Mouse (Mus musculus): Measurements from ENCODE around the gene Dnajc8.
"Not testable (repeated sequence)": the region's sequence is repeated elsewhere in the genome, so short reads cannot be mapped to it uniquely, and the experiment has no call there.

Dnajc8 gene

DNA sequence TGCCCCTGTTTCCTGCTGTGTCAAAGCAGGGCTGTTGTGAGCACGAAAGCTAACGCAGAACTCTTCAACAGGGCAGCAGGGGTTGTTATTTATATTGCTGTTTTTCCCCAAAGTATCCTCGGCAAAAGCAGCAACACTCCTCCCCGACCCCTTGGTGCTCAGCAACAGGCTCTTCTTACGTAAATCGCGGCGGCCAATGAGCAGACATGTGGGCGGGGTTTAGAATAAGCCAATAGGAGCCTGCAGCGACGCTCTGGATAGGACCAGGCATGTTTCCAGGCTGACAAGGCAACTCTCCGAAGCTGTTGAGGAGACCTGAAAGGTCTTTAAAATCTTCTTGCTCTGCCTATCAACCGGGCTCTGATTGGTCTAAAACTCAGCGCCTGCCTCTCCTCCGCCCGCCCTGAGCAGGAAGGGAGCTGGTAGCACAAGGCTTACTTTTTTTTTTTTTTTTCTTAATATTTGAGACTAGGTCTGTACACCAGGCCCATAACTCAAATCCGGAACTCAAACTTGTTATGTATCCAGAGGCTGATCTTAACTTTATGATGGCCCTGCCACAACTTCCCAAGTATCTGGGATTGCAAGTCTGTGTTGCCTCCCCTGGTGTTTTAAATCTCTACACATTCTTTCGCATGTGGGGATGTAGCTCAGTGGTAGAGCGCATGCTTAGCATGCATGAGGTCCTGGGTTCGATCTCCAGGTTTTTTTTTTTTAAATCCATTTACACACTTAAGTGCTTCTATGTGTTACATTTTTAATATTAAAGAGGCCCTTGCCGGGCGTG is 19.8 kb upstream of the Dnajc8 start:
- peak; percentile 91 for DNase-seq (ENCODE audit: low read depth)

DNA sequence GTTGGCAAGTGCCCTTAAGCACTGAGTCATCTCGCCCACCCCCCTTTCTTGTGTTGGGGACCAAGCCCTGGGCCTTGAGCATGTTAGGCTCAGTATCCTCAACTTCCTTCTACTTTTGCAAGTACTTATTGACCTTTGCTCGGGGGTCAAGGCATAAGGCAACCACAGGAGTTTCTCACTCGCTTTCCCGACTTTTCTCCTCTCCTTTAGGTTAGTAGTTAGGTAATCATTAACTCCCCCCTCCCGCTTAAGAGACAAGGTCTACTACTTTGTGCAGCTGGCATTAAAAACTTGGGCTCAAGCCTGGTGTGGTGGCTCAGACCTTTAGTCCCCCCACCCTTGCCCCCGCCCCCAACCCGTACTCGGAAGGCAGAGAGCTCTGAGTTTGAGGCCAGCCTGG is 17.3 kb upstream of the Dnajc8 start:
- DNase-seq (ENCODE audit: low read depth), result no peak

DNA sequence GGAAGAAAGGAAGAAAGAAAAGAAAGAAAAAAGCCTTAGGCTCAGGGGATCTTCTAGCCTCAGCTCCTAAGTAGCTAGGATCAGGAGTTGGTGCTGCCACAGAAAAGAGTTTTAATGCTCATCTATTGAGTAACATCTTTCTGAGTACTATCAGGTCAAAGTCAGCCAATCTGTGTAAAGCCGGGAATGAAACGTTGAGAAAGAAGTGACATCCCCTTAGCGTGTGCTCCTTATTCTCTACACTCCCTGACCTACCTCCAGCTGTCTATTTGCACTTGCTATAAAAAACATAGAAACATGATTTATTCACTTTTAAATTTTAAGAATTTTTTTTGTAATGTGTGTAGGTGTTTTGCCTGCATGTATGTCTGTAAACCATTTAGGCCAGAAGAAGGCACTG is 16.2 kb upstream of the Dnajc8 start:
- no peak for DNase-seq (ENCODE audit: low read depth)

DNA sequence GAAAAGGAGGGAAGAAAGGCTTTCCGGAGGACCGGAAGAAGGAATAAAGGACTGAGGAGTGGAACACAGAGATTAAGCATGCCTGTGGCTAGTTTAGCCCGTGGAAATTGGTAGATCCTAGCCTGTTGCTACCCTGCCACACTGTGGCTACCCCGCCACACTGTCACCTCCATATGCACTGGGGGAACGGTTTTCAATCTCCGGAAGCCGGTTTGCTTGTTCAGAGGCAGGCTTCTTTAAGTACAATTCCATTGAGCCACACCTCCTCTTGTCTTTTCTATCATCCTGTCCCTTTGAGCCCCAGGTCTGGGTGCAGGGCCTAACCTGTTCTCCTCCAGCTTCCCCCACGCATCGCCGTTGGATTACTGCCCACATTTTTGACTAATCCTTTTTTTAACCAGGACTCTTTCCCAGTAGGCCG is 11.0 kb upstream of the Dnajc8 start:
- DNase-seq (ENCODE audit: low read depth), result no peak

DNA sequence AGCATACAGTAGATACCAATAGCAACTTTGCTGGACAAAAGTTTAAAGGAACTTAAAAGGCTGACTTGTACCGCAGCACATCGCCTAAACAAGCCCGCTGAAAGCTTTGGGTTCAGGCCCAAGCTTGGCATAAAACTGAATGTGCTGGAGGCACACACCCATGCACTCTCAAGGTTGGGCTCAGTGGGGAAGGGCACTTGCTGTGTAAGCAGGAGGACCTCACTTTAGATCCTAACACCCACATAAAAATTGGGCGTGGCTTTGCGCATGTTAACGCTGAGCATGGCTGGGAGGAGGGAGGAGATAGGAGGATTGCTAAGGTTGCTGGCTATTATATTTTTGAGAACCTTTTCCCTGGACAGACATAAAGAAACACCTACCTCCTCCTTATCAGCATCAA is 10.5 kb upstream of the Dnajc8 start:
- no peak for DNase-seq (ENCODE audit: low read depth)

DNA sequence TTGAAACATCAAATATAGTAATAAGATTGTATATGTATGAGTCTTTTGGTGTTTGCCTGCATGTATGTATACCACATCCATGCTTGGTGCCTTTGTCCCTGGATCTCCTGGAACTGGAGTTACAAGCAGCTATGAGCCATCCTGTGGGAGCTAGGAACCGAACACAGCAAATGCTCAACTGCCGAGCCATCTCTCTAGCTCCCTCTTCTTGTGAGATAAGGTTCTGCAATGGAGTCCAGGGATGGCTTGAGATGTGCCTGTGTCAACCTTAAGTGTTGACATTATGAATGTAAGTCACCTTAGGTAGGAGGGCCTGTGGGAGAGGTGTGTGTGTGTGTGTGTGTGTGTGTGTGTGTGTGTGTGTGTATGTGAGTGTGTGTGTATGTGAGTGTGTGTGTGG is 8.7 kb upstream of the Dnajc8 start:
- DNase-seq (ENCODE audit: low read depth), result no peak

DNA sequence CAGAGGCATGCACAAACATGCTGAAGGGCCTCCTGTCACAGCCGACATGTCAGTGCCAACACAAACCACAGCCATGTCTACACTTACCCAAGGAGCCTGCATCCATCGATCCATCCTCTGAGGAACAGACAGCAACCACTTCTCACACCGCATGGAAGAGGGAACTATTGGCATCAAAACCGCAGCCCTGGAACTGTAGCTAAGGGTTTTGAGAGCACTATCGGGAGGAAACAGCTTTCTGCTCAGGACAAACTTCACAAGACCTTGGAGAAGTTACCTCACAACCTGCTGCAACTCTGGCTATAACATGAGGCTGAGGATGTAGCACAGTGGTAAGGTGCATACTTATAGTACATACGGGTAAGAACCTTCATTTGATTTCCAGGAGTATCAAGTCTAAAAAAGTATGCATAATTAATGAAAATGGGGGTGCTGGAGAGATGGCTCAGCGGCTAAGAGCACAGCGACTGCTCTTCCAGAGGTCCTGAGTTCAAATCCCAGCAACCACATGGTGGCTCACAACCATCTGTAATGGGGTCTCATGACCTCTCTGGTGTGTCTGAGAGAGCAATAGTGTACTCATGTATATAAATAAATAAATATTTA is 7.3 kb upstream of the Dnajc8 start:
- DNase-seq (ENCODE audit: low read depth), result no peak

DNA sequence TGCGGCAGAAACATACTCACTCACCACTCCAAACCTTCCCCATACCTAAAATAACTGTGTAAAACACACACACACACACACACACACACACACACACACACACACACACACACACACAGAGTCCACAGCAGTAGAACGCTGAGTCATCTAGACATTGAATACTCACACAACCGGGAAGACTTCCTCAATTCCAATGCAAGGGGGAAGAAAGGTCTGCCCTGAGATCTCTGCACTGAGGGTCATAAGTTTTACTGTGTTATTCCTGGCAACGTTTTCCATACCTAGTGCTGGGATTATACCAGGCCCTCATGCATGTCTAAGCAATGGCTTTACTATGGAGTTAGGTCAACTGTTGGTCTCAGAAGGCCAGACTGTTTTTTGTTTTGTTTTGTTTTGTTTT is 6.0 kb upstream of the Dnajc8 start:
- DNase-seq (ENCODE audit: low read depth), result no peak

DNA sequence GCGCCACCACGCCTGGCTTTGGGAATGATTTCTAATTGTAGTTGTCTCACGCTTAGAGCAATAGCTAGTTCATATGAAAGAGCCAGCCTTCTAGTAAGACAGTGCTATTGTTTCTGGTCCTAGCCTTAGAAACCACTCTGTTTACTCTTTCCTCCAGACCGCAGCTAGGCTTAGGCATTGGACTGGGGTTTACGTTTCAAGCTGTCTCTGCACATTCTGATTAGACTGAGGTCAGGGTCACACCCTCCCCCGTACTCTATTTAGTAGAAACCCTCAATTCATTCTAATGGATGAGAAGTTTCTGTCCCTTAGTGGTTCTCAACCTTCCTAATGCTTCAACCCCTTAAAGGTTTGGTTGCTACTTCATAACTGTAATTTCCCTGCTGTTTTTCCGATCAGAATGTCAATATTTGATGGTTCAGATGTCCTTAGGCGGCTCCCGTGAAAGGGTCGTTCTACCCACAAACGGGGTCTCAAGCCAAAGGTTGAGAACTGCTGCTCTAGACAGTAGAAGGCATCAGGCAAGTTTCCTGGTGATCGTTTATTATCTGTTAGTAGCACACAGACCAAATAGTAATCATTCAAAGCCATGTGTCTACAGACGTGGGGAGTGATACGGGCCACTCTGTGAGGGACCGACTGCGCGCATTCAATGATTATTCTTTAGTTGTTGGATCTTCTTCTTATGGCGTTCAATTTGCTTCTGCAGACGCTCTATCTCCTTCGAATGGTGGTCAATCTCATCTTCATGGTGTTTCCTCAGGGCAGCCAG is 5.1 kb upstream of the Dnajc8 start:
- no peak for DNase-seq (ENCODE audit: low read depth)

DNA sequence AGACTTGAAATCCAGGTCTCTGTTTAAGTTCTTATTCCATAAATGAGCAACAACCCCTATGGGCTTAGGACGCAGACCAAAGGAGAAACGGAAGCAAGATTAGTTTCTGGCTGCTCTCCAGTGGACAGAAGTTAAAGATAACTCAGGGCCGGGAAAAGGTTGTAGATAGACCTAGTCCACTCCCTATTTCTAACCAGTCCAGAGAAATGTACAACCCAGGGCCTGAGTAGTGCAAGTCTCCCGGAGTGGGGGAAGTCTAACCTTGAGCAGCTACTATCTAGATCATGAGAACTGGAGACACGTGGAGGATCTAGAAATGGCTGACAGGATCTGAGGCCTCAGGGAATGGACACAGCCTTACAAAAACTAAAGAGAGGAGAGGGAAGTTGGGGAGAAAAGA is 2.9 kb upstream of the Dnajc8 start:
- DNase-seq (ENCODE audit: low read depth), result no peak

DNA sequence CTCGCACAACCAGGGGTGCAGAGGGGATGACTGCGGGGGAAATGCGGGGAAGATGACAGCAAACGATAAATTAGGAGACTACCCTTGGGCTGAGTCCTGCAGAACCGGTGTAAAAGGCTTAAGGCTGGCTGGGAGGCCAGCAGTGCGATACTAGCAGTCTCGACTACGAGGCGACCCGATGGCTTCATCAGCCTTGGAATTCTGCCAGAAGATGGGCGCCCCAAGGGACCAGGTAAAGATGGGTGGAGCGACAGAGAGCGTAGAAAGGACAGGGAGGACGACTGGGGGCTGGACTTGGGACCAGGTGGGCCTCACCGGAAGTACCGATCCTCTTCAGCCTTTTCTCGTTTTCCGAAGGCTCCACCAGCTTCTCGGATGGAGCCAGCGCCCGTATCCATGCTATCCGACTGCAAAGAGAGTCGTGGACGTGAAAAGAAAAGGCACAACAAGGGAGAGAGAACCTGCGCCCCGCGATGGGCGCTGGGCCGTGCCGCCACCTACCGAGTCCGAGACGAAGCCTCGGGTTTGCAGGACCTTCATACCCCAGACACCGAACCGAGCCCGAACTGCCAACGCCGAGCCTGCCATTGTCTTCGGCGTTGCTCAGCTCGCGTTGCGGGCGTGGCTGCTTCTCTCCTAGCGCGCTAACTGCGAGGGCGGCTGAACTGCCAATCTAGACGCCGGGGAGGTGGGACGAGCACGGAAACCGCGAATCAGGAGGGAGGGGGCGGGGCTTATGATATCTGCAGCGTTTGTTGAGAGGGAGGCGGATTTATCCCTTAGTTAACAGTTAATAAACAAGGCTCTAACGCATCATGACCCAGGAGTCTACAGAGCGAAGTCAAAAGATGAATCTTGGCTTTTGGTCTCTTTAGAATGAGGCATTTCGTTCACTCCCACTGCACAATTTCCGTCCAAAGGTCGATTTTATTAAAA is 2.1 kb upstream of the Dnajc8 start, which contains the start of gene Atpif1:
TSS of gene Atpif1 (minus strand) at position 679 of the 936 bp plus-strand sequence.
- peak; percentile 92 for DNase-seq (ENCODE audit: low read depth)

DNA sequence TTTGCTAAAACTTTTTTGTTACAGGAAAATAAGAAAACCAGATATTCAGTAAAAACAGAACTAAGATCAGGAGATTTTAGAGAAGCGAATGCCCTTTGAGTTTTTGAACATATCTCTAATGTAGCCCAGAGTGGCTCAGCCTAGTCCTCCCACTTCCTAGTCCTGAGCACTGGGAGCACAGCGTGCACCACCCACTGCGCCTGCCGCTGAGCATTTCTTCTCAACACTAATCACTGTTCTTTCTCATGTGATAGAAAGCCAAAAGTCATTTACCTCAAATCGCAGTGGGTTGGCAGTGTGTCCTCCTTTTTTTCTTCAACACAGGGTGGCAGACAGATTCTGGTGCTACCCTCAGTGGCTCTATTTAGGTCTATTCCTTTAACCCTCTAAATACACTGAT is 4.1 kb downstream of the Dnajc8 start:
- no peak for DNase-seq (ENCODE audit: low read depth)

DNA sequence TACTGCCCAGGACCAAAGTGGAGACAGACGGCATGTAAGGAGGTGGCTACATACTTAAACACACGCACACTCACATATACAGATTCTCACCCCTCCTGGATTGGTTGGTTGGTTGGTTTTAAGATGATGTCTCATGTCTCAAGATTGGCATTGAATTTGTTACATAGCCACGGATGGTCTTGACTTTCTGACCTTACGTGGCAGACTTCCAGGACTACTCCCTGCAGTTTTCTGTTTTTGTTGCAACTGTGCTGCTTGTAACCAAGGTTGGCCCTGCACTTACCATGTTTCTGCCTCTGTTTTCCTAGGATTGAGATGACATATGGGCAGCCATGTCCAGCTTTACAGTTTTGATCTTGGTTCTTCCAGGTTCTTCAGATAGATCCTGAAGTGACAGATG is 6.1 kb downstream of the Dnajc8 start:
- no peak for DNase-seq (ENCODE audit: low read depth)

DNA sequence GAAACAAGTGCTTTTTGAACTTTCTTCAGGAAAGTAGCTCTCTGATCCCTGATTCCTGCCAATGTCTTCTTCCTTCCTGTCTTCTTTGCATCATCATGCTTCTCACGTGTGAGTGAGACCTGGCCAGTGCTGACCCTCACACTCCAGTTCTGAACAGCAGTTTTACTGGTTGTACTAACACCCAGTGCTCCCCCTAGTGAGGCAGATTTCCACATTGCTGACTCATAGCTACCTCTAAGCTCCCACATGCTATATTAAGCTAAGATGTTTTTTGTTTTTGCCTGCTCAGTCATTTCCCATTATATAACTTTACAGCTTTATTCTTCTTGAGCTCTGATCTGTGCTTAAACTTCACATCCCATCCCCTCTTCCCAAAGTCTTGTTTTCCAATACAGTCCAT is 7.4 kb downstream of the Dnajc8 start:
- no peak for DNase-seq (ENCODE audit: low read depth)

DNA sequence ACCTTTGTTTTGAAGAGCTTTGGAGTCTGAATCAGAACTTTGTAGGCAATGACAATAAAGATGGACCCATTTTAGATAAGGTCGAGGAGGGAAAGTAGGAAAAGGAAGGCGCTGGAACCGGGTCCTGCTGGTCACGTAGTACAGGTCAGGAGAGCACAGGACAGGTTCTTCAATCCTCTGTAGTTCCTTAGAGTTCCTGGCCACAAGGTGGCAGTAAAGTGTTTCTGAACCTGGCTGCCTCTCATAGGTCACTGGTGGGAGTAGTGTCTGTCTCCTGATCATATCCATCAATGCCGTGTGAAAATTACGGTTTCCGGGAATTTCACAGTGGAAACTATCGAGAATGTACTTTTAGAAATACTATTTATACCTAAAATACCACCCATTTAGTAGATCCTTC is 10.5 kb downstream of the Dnajc8 start:
- peak; percentile 73 for DNase-seq (ENCODE audit: low read depth)

DNA sequence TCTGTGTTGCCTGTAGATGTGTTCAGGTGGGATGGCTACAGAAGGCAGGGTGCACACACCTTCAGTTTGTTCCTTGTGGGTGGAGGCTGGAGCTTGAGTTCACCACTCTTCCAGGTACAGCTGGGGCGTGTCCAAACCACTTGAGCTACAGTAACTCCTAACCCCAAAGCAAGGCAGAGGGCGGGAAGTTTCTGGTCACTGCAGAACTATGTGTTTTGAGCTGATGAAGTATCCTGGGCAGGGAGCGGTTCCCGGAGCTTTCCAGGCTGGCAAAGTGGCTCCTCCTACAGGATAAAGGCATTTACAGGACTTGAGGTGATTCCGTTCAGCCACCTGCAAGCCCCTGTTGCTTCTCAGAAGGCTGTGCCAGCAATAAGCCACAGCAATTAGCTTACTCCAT is 18.9 kb downstream of the Dnajc8 start:
- no peak for DNase-seq (ENCODE audit: low read depth)

DNA sequence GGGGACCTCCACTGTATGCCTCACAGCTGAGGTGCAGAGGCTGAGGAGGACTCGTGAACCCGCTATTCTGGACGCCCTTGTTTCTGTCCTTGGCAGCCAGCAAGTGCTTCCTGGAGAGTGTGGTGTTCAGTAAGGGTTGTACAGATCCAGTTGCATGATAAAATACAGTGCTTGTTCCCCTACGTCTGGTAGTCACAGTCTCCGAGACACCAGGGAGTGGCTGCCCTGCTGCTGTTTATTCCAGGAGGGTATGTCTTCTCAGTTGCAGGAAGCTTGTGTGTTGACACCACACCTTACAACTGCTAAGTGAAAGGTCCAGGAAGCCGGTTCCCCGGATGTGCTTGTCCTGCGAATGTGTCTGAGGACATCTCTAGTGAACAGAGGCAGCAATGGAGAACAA is 19.3 kb downstream of the Dnajc8 start:
- DNase-seq (ENCODE audit: low read depth), result no peak

DNA sequence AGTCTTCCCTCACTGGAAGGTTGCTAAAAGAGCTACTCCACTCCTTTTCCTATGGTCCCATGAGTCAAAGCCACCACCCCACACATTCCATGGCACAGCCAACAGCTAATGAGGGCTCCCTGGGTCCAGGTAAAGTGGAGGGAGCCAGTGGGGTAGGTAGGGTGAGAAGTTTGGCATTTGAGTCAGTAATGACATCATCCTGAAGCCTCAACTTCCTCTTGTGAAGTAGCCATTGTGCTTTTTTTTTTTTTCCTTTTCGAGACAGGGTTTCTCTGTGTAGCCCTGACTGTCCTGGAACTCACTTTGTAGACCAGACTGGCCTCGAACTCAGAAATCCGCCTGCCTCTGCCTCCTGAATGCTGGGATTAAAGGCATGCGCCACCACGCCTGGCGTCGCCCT is 20.2 kb downstream of the Dnajc8 start:
- DNase-seq (ENCODE audit: low read depth), result not testable (repeated sequence)

DNA sequence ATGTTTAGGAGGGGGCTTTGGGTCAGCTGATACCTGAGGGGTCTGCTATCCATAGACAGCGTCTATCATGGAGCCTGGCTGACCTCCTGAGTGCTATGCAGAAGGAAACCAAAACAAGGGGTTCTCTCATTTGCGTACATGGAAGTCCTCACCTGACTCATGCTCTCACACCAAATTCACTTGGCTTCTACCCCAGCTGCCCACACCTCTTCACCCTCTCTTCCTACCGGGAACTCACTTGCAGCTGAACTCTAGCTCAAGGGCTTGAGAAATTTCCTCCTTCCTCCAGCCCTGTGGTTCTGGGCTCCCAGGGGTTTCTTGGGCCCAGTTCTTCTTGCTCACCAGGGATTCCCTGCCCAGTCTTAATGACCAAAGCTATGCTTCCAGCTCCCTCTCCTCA is 27.9 kb downstream of the Dnajc8 start:
- no peak for DNase-seq (ENCODE audit: low read depth)

DNA sequence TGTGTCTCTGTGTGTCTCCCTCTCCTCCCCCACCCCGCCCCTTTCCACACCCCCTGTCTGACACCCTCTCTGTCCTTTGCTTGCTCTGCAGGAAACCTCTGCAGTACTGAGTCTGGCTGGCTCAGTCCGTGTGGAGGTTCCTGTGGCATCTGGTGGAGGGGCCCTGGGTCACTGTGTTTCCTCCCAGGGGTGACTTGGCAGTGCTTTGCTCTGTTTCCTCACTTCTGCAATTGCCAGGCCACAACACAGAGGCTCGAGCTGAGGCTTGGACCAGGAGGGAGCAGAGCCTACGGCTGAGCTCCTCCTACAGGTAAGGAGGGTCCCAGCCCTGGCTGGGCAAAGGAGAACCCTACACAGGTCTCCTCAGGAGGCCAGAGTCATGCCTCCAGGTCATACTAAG is 28.6 kb downstream of the Dnajc8 start, which contains the start of gene Ptafr:
TSS of gene Ptafr (plus strand) at position 103 of the 400 bp plus-strand sequence.
- DNase-seq (ENCODE audit: low read depth), result peak; percentile 56

DNA sequence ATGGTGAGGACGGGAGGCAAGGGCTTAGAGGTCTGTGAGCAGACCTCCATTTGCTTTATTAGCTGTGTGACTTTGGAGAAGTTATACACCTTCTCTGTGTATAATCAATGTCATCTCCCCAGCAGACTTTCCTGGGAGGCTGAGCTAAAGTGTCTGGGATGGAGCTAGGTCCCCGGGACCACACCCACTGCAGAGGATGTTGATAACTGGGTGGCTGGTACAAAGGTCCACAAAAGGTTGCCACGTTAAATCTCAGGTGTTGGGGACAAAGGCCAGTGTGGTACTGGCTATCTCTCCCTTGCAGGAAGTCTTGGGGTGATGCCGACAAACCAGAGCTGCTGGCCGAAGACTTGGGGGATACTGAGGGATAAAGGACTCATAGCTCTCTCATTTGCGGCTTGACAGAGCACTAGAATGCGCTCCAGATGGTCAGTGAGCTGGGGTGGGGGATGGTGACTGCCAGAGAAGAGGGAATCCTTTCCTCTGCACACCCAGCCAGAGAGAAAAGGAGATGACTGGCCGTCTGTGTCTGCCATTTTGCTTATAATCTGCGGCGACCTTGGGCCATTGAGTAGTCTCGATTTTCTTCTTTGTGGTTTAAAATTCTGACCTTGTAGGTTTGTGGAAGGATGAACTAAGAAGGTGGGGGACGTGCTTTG is 29.9 kb downstream of the Dnajc8 start:
- no peak for DNase-seq (ENCODE audit: low read depth)
